Mouse (Mus musculus) ES-CJ7 (cell line): ENCODE measurements around the gene Camkv.

Experiments
- DNase-seq: peaks from one replicate; pipeline ENCODE4 v3.0.0; 2011; ENCODE audit warnings: low read depth, low spot score

Camkv gene

DNA sequence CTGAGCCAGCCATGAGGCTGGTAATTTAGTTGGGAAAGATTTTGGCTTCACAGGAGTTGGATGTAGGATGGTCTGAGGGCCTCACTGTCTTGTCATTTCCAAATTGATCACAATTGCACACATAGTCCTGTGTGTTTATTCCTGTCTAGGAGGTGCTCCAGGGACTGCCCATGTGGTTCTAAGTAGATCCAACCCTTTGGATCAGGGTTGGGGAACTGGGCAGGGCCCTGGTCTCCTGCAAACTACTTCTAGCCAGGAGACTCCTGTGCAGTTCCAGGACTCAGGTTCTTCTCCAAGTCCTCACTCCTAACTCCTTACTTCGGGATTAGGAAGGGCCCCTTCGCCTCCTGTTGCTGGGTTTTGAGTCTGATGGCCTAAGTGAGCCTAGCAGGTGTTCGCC is at the start of gene Camkv:
Gene Camkv, plus strand, starts transcription at position 301 of the 400 bp plus-strand sequence.
- no peak for DNase-seq

GRCm38 (mm10) chr9:107887804-107888266 is 47.6 kb upstream of the Camkv start, which contains the start of gene Mon1a:
Gene Mon1a (plus strand): TSS chr9:107888151.
- peak; percentile 85 for DNase-seq

DNA sequence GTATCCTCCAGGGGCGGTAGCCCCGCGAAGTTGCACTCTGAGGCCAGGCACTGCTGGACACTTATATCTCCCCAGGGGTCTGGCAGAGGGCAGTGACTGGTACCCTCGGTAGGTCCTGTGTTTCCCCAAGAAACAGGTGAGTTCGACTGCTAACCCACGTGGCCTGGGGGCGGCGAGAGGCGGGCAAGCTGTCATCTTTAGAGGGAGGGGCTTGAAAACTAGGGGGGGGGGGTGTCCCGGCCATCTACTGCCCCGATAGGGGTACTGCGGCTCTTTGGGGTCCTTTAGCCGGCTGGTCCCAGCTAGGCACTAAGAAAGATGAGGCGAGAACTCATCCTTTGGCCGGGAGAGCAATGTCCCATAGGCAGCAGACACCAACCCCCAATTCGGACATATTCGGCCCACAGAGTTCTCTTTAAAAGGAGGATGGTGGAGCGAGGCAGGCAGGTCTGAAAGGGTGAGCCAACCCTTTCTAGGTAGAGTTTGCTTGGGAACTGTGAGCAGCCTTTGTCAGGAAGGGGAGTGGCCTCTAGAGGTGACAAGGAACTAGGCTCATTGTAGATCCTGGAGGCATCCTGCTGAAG is 47.1 kb upstream of the Camkv start:
- peak; percentile 55 for DNase-seq

DNA sequence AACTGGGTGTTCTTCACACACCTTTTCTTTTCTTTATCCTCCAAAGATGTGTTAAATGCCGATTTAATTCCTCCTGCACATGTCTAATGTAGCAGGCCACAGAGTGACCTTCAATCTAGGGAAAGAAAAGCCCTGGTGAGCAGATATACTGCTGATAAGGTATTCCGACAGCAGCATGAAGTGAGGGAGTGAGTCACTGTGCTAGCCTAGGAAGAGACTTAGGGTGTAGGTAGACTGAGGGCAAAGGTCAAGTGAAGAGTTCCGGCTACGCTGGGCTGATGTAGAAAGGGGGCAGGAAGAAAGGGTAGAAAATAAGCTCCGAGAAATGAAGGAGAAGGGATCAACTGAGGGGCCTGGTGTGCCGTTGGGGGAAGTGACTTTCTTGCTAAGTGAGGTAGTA is 45.2 kb upstream of the Camkv start:
- no peak for DNase-seq

- peak; percentile 50 for DNase-seq
Measured at GRCm38 (mm10) chr9:107891023-107891422, 44.5 kb upstream of the Camkv start.

- no peak for DNase-seq
Measured at GRCm38 (mm10) chr9:107898563-107898962, 36.9 kb upstream of the Camkv start.

DNA sequence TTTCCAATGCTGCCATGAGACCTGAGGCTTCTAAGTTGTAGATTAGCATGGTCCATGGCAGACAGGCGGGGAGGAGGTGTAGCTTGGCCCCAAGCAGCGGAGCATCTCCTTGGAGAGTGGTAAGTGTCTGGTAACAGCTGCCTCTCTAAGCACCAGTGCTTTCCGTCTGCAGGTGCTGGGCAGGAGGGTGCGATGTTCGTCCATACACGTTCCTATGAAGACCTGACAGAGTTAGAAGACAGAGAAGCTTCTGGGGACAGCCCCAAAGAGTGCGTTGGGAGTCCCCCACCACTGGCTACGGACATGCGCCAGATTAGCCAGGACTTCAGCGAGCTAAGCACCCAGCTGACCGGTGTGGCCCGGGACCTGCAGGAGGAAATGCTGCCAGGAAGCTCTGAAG is 35.6 kb upstream of the Camkv start:
- DNase-seq = no peak

DNA sequence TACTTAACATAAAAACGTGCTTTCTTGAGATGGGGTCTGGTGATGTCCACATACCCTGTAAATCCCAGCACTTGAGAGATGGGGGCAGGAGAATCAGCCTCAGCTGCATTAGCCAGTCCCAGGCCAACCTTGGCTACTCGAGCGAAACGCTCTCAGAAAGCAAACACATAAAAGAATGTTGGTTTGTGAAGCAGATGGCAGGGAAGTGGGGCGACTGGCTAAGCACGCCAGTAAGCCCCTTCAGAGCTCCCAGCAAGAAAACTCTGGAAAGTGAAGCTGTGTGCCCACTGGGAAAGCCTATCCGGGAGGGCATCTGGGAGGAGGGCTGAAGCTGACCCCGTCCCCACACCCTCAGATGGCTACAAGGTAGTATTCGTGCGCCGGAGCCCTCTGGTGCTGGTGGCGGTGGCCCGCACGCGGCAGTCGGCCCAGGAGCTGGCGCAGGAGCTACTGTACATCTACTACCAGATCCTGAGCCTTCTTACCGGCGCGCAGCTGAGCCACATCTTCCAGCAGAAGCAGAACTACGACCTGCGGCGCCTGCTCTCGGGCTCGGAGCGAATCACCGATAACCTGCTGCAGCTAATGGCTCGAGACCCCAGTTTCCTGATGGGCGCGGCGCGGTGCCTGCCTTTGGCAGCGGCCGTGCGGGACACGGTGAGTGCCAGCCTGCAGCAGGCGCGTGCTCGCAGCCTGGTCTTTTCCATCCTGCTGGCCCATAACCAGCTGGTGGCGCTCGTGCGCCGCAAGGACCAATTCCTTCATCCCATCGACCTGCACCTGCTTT is 34.4 kb upstream of the Camkv start:
- DNase-seq = peak; percentile 93

DNA sequence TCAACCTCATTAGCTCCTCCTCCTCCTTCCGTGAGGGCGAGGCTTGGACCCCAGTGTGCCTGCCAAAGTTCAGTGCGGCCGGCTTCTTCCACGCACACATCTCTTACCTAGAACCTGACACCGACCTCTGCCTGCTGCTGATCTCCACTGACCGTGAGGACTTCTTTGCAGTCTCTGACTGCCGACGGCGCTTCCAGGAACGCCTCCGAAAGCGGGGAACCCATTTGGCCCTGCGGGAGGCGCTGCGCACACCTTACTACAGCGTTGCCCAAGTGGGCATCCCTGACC is 33.9 kb upstream of the Camkv start:
- no peak for DNase-seq

DNA sequence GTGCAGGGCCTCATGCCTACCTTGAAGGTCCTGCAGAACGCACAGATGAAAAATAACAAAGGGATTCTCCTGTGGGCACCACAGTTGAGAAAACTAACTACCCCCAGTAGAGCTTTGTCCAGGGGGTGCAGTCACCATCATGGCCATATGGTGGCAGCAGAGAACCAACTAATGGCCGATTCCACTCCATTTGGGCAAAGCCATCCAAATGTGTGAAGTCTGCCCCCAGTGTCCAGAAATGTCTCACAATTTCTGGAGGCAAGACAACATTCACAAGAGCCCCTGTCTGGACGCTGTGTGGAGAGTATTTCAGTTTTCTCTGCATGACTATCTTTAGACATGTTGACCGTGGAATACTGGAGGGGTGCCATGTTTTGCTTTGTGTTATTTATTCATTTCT is 30.7 kb upstream of the Camkv start:
- peak; percentile 91 for DNase-seq

- peak; percentile 74 for DNase-seq
Measured at GRCm38 (mm10) chr9:107906252-107906966, 29.1 kb upstream of the Camkv start, which contains the start of gene Mst1r. Gene Mst1r (plus strand): TSS chr9:107906873.

GRCm38 (mm10) chr9:107906967-107907800 is 28.3 kb upstream of the Camkv start:
- DNase-seq = no peak

GRCm38 (mm10) chr9:107907801-107908120 is 27.7 kb upstream of the Camkv start:
- DNase-seq = no peak

DNA sequence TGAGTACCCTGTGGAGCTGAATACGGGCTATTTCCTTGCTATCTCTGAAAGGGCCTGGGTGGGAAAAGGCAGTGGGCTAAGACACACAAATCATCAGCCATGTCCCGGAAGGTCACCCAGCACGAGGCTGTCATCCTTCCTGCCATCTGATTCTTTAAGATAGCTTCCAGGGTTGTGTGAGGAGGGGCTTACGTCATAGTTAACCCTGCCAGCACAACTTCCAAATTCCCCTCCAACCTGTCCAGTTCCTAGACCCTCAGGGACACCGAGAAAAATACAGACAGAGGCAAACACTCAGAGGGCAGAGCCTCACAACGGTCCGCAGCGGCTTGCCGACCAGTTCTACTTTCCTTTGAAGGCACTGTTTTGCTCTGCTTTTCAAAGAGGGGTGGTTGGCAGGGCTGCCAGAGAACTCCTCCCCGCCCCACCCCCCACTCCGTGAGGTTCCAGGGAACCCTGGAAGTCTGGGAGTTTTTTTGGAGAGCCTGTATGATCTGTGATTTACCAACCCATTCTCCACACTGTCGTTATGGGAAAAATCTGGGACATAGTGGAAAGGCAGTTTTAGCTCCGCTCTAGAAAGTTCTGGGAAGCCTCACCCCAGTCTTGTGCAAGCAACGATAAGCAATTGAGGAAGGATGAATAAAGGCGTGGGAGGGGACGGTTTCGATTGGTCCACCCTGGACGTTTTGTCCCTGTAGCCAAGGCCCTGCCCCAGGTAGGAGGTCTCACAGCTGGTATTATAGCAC is 26.9 kb upstream of the Camkv start:
- DNase-seq = no peak

- DNase-seq = no peak
Measured at GRCm38 (mm10) chr9:107910025-107910769, 25.3 kb upstream of the Camkv start.

GRCm38 (mm10) chr9:107914764-107915420 is 20.6 kb upstream of the Camkv start:
- no peak for DNase-seq

DNA sequence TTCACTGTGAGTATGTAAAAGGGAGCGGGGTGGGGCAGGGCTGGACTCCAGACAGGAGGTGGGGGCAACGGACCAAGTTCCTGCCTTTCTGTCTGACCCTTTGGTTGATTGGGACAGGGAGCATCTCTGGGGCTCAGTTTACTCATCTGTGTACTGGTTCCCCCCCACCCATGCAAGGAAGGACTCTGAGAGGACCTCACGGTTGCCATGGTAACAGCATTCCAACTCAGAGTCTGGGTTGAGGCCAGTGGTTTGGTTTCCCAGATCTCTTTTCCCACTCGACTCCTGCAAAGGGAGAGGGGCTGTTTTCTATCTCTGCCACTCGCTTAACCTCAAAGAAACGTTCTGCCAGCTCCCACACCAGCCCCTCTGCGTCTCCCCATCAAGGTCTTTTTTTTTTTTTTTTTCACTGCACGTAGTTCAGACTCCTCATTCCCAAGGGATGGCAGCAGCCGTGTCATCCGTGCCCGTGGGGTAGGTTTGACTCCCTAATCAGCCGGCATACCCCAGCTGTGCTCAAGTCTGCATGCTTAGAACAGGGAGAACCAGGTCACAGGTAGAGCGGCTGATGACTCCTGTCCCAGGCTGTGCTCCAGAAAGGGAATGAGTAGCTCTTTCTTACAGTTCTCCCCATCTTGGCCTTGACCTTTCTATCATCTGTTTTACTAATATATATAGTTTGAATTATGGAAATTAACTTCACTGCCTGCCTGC is 17.4 kb upstream of the Camkv start:
- peak; percentile 55 for DNase-seq

DNA sequence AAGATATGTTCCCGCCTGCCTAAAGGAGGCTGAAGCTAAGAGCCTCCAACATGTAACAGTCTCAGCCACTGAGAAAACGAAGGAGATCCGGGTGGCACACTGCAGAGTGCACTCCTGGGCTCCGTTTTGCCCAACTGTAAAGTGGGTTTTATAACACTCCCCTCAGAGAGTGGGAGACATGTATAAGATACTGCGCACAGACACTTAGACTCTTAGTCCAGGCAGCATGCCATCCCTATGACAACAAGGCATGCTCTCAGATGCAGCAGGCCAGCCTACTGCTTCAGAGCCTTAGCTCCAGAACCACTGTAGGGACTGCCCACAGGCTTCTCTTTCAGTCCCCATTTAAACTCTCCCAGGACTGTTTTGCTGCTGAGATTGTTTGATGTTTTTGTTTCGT is 16.6 kb upstream of the Camkv start:
- DNase-seq = no peak

GRCm38 (mm10) chr9:107919441-107919840 is 16.0 kb upstream of the Camkv start:
- no peak for DNase-seq
